Mouse (Mus musculus): ENCODE data around the gene Dnah8.
"Not testable (repeated sequence)": the region's sequence is repeated elsewhere in the genome, so short reads cannot be mapped to it uniquely, and the experiment has no call there.

Gene Dnah8

GRCm38 (mm10) chr17:30624132-30624531 is at the start of gene Dnah8:
Gene Dnah8, plus strand, starts transcription at chr17:30624354.
- not testable (repeated sequence) for DNase-seq (ENCODE audit: low spot score)

GRCm38 (mm10) chr17:30574783-30575075 is 49.4 kb upstream of the Dnah8 start:
- DNase-seq (ENCODE audit: low spot score) = no peak

- DNase-seq (ENCODE audit: low spot score) = peak; percentile 14
Observed at GRCm38 (mm10) chr17:30575121-30575904, 48.8 kb upstream of the Dnah8 start.

GRCm38 (mm10) chr17:30575941-30576773 is 48.0 kb upstream of the Dnah8 start, which contains the start of gene Btbd9:
Gene Btbd9, minus strand, starts transcription at chr17:30576488.
- peak; percentile 89 for DNase-seq (ENCODE audit: low spot score)

GRCm38 (mm10) chr17:30576946-30577345 is 47.2 kb upstream of the Dnah8 start:
- DNase-seq (ENCODE audit: low spot score) = no peak

- no peak for DNase-seq (ENCODE audit: low spot score)
Observed at GRCm38 (mm10) chr17:30580781-30581180, 43.4 kb upstream of the Dnah8 start.

GRCm38 (mm10) chr17:30581201-30581600 is 43.0 kb upstream of the Dnah8 start:
- no peak for DNase-seq (ENCODE audit: low spot score)

GRCm38 (mm10) chr17:30582313-30582712 is 41.8 kb upstream of the Dnah8 start:
- no peak for DNase-seq (ENCODE audit: low spot score)

GRCm38 (mm10) chr17:30583258-30584001 is 40.7 kb upstream of the Dnah8 start:
- DNase-seq (ENCODE audit: low spot score) = no peak

- DNase-seq (ENCODE audit: low spot score) = no peak
Observed at GRCm38 (mm10) chr17:30590417-30591198, 33.5 kb upstream of the Dnah8 start.

GRCm38 (mm10) chr17:30594407-30594806 is 29.7 kb upstream of the Dnah8 start:
- DNase-seq (ENCODE audit: low spot score) = no peak

GRCm38 (mm10) chr17:30594846-30595245 is 29.3 kb upstream of the Dnah8 start:
- DNase-seq (ENCODE audit: low spot score) = no peak

GRCm38 (mm10) chr17:30597786-30598185 is 26.4 kb upstream of the Dnah8 start:
- DNase-seq (ENCODE audit: low spot score) = no peak

GRCm38 (mm10) chr17:30598300-30598699 is 25.9 kb upstream of the Dnah8 start:
- DNase-seq (ENCODE audit: low spot score) = no peak

GRCm38 (mm10) chr17:30602175-30602574 is 22.0 kb upstream of the Dnah8 start:
- no peak for DNase-seq (ENCODE audit: low spot score)

- no peak for DNase-seq (ENCODE audit: low spot score)
Observed at GRCm38 (mm10) chr17:30604296-30604695, 19.9 kb upstream of the Dnah8 start.

GRCm38 (mm10) chr17:30605001-30605400 is 19.2 kb upstream of the Dnah8 start:
- no peak for DNase-seq (ENCODE audit: low spot score)

GRCm38 (mm10) chr17:30606206-30606605 is 17.9 kb upstream of the Dnah8 start:
- no peak for DNase-seq (ENCODE audit: low spot score)

- no peak for DNase-seq (ENCODE audit: low spot score)
Observed at GRCm38 (mm10) chr17:30606634-30607081, 17.5 kb upstream of the Dnah8 start.

- DNase-seq (ENCODE audit: low spot score) = no peak
Observed at GRCm38 (mm10) chr17:30607330-30607729, 16.8 kb upstream of the Dnah8 start.

GRCm38 (mm10) chr17:30607909-30608495 is 16.2 kb upstream of the Dnah8 start:
- no peak for DNase-seq (ENCODE audit: low spot score)
